Mouse (Mus musculus): Measurements from ENCODE around the gene Prkar2b. TPM values are rescaled to one million over a fixed set of nuclear protein-coding genes. Genes with fewer than 3 reads are reported as not detected.

The Prkar2b gene
- 8.9 and 9.0 TPM in 2 replicates for polyA plus RNA-seq (2011; ENCODE audit: insufficient read depth, insufficient read length, low read depth, missing spikeins)

DNA sequence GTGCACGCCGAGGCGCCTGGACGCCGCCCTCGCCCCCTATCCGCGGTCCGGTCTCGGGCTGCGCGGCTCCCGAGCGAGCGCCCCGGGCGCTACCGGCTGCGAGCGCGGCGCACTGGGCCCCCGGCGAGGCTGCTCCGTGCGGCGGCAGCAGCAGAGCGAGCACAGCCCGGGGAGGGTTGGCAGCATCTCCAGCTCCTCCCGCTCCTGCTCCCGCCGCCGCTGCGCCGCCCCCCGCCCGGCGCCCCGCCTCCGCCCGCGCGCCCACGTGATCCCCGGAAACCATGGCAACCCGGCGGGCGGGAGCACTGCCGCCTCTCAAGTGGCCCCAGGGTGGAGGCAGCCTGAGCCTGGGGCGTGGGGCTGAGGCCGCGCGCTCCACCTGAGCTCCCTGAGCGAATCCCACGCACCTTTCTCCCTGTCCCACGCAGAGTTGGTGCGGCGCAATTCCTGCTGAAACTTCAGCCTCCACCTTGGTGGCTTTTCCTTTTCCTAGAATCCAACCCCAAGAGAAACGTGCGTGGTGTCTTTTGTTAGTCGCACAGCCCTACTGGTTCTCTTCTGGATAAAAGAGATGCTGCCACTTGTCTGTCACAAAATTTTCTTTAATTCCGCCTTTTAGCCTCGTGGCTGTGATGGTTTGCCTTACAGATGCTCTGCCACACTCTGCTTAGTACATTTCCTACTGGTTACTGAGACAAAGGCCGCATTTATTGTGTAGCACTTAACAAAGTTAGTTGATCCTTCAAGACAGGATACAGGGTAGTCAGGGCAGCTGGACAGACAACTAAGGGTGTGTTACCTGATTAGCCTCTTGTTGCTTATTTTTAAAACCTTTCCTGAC, at the start of gene Prkar2b:
Gene Prkar2b (minus strand): TSS at position 207 of the 841 bp plus-strand sequence.
- TF ChIP-seq POLR2A (IDR thresholded peaks at IDR 0.05; ENCODE audit: insufficient read depth, low read length) (no peak), EP300 (IDR thresholded peaks at IDR 0.05; ENCODE audit: insufficient read depth, low read depth, low read length) (no peak), CTCF (IDR thresholded peaks at IDR 0.05; ENCODE audit: low read depth, low read length) (no peak)
- Histone ChIP-seq H3K4me3 (ENCODE audit: low read depth, low read length) (peak within 1 kb of the TSS; percentile 96), H3K27me3 (ENCODE audit: control insufficient read depth, insufficient read depth, low read length, poor library complexity, severe bottlenecking) (no peaks in the 10 kb centered on the region), H3K36me3 (ENCODE audit: control insufficient read depth, insufficient read depth, low read length, poor library complexity, severe bottlenecking) (no peaks in the 10 kb centered on the region), H3K27ac (ENCODE audit: insufficient read depth, low read length) (peak within 1 kb of the TSS; percentile 37; the same call in 1 of the 2 replicates), H3K4me1 (ENCODE audit: control insufficient read depth, insufficient read depth, low read length) (no peaks in the 10 kb centered on the region), H3K9me3 (replicated peaks; ENCODE audit: control insufficient read depth, insufficient read depth, low read length, poor library complexity, severe bottlenecking) (no peaks in the 10 kb centered on the region), H3K9ac (ENCODE audit: low read depth, poor library complexity, severe bottlenecking) (peak within 1 kb of the TSS; percentile 76)

DNA sequence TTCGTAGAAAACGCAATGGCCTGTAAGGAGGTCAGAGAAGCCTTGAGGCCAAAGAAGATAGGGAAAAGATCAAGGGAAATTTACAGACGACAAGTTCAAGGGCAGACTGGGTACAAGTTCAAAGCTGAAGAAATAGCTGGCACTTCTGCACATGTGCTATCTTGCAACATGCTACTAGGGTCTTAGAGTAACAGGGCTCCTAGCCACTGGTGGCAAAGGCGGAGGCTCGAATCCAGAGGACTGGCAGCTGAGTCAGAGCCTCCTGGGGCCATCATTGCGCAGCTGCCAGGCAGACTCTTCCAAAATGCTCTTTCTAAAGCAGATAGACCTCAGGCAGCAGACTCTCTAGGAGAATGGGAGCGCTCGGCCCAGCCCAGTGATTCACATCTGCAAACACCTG, 48.1 kb upstream of the Prkar2b start:
- Histone ChIP-seq H3K27me3 (ENCODE audit: control insufficient read depth, insufficient read depth, low read length, poor library complexity, severe bottlenecking) (no peaks in the 10 kb centered on the region), H3K9ac (ENCODE audit: low read depth, poor library complexity, severe bottlenecking) (no peak overlapping the region), H3K4me1 (ENCODE audit: control insufficient read depth, insufficient read depth, low read length) (no peaks in the 10 kb centered on the region), H3K9me3 (replicated peaks; ENCODE audit: control insufficient read depth, insufficient read depth, low read length, poor library complexity, severe bottlenecking) (no peaks in the 10 kb centered on the region), H3K27ac (ENCODE audit: insufficient read depth, low read length) (no peak overlapping the region), H3K4me3 (ENCODE audit: low read depth, low read length) (no peak overlapping the region), H3K36me3 (ENCODE audit: control insufficient read depth, insufficient read depth, low read length, poor library complexity, severe bottlenecking) (no peaks in the 10 kb centered on the region)
- TF ChIP-seq CTCF (IDR thresholded peaks at IDR 0.05; ENCODE audit: low read depth, low read length) (no peak), EP300 (IDR thresholded peaks at IDR 0.05; ENCODE audit: insufficient read depth, low read depth, low read length) (no peak), POLR2A (IDR thresholded peaks at IDR 0.05; ENCODE audit: insufficient read depth, low read length) (no peak)

DNA sequence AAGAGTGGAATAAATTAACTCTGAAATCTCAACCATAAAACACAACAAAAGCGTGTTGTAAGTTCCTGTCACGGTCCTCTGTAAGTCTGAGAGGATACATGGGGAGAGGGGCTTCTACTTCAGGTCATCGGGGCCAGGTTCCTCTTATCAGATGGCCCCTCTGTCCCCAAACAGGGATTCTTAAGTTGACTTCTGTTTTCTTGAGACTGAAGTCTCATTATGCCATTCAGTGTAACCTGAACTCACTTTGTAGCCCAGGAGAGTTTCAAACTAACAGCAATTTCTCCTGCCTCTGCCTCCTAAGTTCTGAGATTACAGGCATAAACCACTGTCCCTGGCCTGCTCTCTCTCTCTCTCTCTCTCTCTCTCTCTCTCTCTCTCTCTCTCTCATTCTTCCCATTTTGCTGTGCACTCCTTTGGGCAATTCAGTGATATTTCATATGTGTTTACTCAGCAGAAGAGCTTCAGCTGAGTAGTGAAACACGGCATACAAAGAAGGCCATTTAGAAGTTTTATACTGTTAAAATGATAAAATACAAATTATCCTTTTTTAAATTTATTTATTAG, 43.9 kb upstream of the Prkar2b start:
- H3K9me3 ChIP-seq (replicated peaks; ENCODE audit: control insufficient read depth, insufficient read depth, low read length, poor library complexity, severe bottlenecking), result no peaks in the 10 kb centered on the region
- H3K36me3 ChIP-seq (ENCODE audit: control insufficient read depth, insufficient read depth, low read length, poor library complexity, severe bottlenecking), result no peaks in the 10 kb centered on the region
- no peak overlapping the region for H3K4me3 ChIP-seq (ENCODE audit: low read depth, low read length)
- no peak overlapping the region for H3K9ac ChIP-seq (ENCODE audit: low read depth, poor library complexity, severe bottlenecking)
- no peaks in the 10 kb centered on the region for H3K4me1 ChIP-seq (ENCODE audit: control insufficient read depth, insufficient read depth, low read length)
- no peak overlapping the region for H3K27ac ChIP-seq (ENCODE audit: insufficient read depth, low read length)
- H3K27me3 ChIP-seq (ENCODE audit: control insufficient read depth, insufficient read depth, low read length, poor library complexity, severe bottlenecking), result no peaks in the 10 kb centered on the region
- TF ChIP-seq CTCF (IDR thresholded peaks at IDR 0.05; ENCODE audit: low read depth, low read length) (no peak), EP300 (IDR thresholded peaks at IDR 0.05; ENCODE audit: insufficient read depth, low read depth, low read length) (no peak), POLR2A (IDR thresholded peaks at IDR 0.05; ENCODE audit: insufficient read depth, low read length) (no peak)

DNA sequence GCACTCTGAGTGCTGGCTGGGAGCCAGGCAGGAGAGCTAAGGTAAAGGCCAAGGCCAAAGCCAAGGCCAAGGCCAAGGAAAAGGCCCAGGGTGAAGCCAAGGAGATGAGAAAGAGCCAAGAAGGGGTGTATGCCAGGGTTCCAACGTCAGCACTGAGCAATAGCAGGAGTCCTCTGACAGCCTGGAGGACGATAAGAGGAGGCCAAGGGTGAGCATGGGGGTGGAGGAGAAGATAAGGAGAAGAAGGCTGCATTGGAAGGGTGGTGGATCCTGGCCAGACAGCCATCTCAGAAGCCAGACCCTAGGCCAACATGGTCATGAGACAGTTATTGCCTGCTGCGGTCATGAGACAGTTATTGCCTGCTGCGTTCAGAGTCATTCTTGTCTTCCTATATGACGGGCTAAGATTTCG, 43.4 kb upstream of the Prkar2b start:
- TF ChIP-seq CTCF (IDR thresholded peaks at IDR 0.05; ENCODE audit: low read depth, low read length) (no peak), EP300 (IDR thresholded peaks at IDR 0.05; ENCODE audit: insufficient read depth, low read depth, low read length) (no peak), POLR2A (IDR thresholded peaks at IDR 0.05; ENCODE audit: insufficient read depth, low read length) (no peak)
- Histone ChIP-seq H3K36me3 (ENCODE audit: control insufficient read depth, insufficient read depth, low read length, poor library complexity, severe bottlenecking) (no peaks in the 10 kb centered on the region), H3K9me3 (replicated peaks; ENCODE audit: control insufficient read depth, insufficient read depth, low read length, poor library complexity, severe bottlenecking) (no peaks in the 10 kb centered on the region), H3K27ac (ENCODE audit: insufficient read depth, low read length) (no peak overlapping the region), H3K27me3 (ENCODE audit: control insufficient read depth, insufficient read depth, low read length, poor library complexity, severe bottlenecking) (no peaks in the 10 kb centered on the region), H3K4me1 (ENCODE audit: control insufficient read depth, insufficient read depth, low read length) (no peaks in the 10 kb centered on the region), H3K9ac (ENCODE audit: low read depth, poor library complexity, severe bottlenecking) (no peak overlapping the region), H3K4me3 (ENCODE audit: low read depth, low read length) (no peak overlapping the region)

DNA sequence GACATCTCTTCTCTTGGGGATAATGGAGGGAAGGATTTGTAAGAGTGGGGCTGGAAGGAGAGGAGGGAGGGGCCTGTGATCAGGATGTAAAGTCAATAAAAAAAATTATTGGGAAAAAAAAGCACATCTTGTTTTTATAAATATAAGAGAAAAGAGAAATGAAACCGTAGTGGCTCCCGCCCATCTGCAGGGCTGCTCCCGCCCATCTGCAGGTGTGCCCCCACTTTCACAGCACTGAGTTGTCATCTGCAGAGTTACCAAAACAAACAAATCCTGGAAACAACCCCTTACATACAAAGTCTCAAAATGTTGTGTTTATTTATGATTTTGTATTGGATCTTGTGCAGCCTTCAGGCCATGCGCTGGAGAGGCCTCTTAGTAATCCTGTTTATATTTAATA, 40.2 kb upstream of the Prkar2b start:
- H3K9me3 ChIP-seq (replicated peaks; ENCODE audit: control insufficient read depth, insufficient read depth, low read length, poor library complexity, severe bottlenecking), result no peaks in the 10 kb centered on the region
- no peak for TF ChIP-seq CTCF (IDR thresholded peaks at IDR 0.05; ENCODE audit: low read depth, low read length)
- no peak for TF ChIP-seq EP300 (IDR thresholded peaks at IDR 0.05; ENCODE audit: insufficient read depth, low read depth, low read length)
- no peak for TF ChIP-seq POLR2A (IDR thresholded peaks at IDR 0.05; ENCODE audit: insufficient read depth, low read length)
- H3K4me1 ChIP-seq (ENCODE audit: control insufficient read depth, insufficient read depth, low read length), result no peaks in the 10 kb centered on the region
- no peaks in the 10 kb centered on the region for H3K36me3 ChIP-seq (ENCODE audit: control insufficient read depth, insufficient read depth, low read length, poor library complexity, severe bottlenecking)
- no peak overlapping the region for H3K4me3 ChIP-seq (ENCODE audit: low read depth, low read length)
- no peak overlapping the region for H3K27ac ChIP-seq (ENCODE audit: insufficient read depth, low read length)
- no peaks in the 10 kb centered on the region for H3K27me3 ChIP-seq (ENCODE audit: control insufficient read depth, insufficient read depth, low read length, poor library complexity, severe bottlenecking)
- H3K9ac ChIP-seq (ENCODE audit: low read depth, poor library complexity, severe bottlenecking), result no peak overlapping the region

DNA sequence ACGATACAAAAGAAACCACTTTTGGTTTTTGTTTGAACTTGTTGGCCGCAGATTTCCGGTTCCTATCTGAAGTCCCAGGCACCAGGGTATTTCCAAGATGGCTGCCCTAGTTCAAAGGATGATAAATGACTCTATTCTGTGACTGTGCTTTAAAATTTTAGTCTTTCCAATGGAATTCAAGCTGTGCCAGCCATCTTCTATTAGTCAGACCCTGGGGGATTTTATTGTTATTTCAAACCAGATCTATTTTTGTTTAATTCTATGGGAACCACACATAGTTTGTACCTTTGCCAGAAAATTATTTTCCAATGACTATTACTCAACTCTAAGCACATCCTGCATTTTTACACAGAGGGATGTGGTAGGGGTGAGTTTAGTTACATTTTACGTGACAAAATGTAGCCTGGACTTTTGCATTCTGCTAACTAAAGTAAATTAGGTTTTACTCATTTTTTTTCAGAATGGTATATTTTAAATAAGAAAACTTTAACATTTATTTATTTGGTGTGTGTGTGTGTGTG, 38.6 kb upstream of the Prkar2b start:
- Histone ChIP-seq H3K4me1 (ENCODE audit: control insufficient read depth, insufficient read depth, low read length) (no peaks in the 10 kb centered on the region), H3K4me3 (ENCODE audit: low read depth, low read length) (no peak overlapping the region), H3K9me3 (replicated peaks; ENCODE audit: control insufficient read depth, insufficient read depth, low read length, poor library complexity, severe bottlenecking) (no peaks in the 10 kb centered on the region), H3K36me3 (ENCODE audit: control insufficient read depth, insufficient read depth, low read length, poor library complexity, severe bottlenecking) (no peaks in the 10 kb centered on the region), H3K9ac (ENCODE audit: low read depth, poor library complexity, severe bottlenecking) (no peak overlapping the region), H3K27ac (ENCODE audit: insufficient read depth, low read length) (no peak overlapping the region), H3K27me3 (ENCODE audit: control insufficient read depth, insufficient read depth, low read length, poor library complexity, severe bottlenecking) (no peaks in the 10 kb centered on the region)
- TF ChIP-seq POLR2A (IDR thresholded peaks at IDR 0.05; ENCODE audit: insufficient read depth, low read length) (no peak), CTCF (IDR thresholded peaks at IDR 0.05; ENCODE audit: low read depth, low read length) (no peak), EP300 (IDR thresholded peaks at IDR 0.05; ENCODE audit: insufficient read depth, low read depth, low read length) (no peak)

Measured in ES-Bruce4 (cell line).